ENCODE assay signal across 20 mouse cellular contexts in genomic region chr17:67976465-67976864, GRCm38 (mm10). TPM values are rescaled to one million over a fixed set of nuclear protein-coding genes. Genes with fewer than 3 reads are reported as not detected.
A peak's percentile ranks its signal among the peaks of the same experiment; 100 is the strongest.
DNase-seq lines count a peak whose midpoint lies in the region; ATAC-seq and TF ChIP-seq lines count a peak whose summit lies in the region.
"Had no signal": no experiment of that assay in that cellular context is flagged by ENCODE, and none has a peak within 500 bp of the region (broad histone marks: within the 10 kb centered on the region; RNA-seq: fewer than 3 reads in every experiment).

No protein-coding gene starts in this region.

- DNase-seq in heart, adult 8-10 months (ENCODE audit: low spot score), result peak; percentile 20
- DNase-seq in heart, postnatal 36 days, result no peak
- no peak for DNase-seq in lung, embryonic 14.5 days
- no peak for DNase-seq in lung, postnatal 36 days
- DNase-seq in frontal cortex, postnatal 36 days (ENCODE audit: low spot score in 2 of 2), result no peak
- no peak for DNase-seq in cerebellum, adult 8-10 months
- DNase-seq: cerebellum, adult 2 months; heart, postnatal 14 days; lung, postnatal 14 days; right cerebral cortex, postnatal 4 days; thymus, postnatal 25 days had no signal

- peak overlapping the region; percentile 30; the same call in 1 of the 2 replicates for H3K27ac ChIP-seq in lung, embryonic 14.5 days (ENCODE audit: low read depth)
- H3K27ac ChIP-seq in brown adipose tissue, adult 24 weeks (replicated peaks; ENCODE audit: low read depth, low read length), result peak overlapping the region; percentile 75
- H3K27ac ChIP-seq in intestine, embryonic 16.5 days (ENCODE audit: low read length), result 0 out of 2 replicates have a peak overlapping the region, but pooled peaks have one; percentile 24
- H3K27ac ChIP-seq: forebrain, embryonic 13.5 days; hindbrain, postnatal 0 days; layer of hippocampus, adult 2 months; midbrain, embryonic 12.5 days had no signal

- H3K27me3 ChIP-seq in lung, embryonic 14.5 days (ENCODE audit: insufficient read depth, low read length), result no peaks in the 10 kb centered on the region
- H3K27me3 ChIP-seq in intestine, embryonic 16.5 days (replicated peaks; ENCODE audit: control insufficient read depth, insufficient read depth, low read length), result no peaks in the 10 kb centered on the region
- H3K27me3 ChIP-seq: forebrain, embryonic 13.5 days; midbrain, embryonic 12.5 days; Patski had no signal

- peaks cover 41% of the 10 kb centered on the region for H3K4me1 ChIP-seq in lung, embryonic 14.5 days (ENCODE audit: insufficient read depth)
- peaks cover 15% of the 10 kb centered on the region for H3K4me1 ChIP-seq in brown adipose tissue, adult 24 weeks (ENCODE audit: control insufficient read depth, insufficient read depth, insufficient read length, low read length)
- peaks cover 16% of the 10 kb centered on the region for H3K4me1 ChIP-seq in intestine, embryonic 16.5 days (ENCODE audit: control insufficient read depth, insufficient read depth, low read length)
- H3K4me1 ChIP-seq: forebrain, embryonic 13.5 days had no signal

- 0 out of 2 replicates have a peak, but pooled peaks have one; percentile 29 for ATAC-seq in lung, embryonic 14.5 days (ENCODE audit: insufficient read depth)
- ATAC-seq in intestine, embryonic 16.5 days, result peak; percentile 78
- ATAC-seq: activated CD4-positive, CD25-positive, alpha-beta regulatory T cell, adult 4 months; forebrain, embryonic 13.5 days; hindbrain, postnatal 0 days; Patski had no signal

- peaks cover 5% of the 10 kb centered on the region; the same call in 1 of the 2 replicates for H3K36me3 ChIP-seq in lung, embryonic 14.5 days (ENCODE audit: insufficient read depth)
- no peaks in the 10 kb centered on the region for H3K36me3 ChIP-seq in intestine, embryonic 16.5 days (ENCODE audit: control insufficient read depth, insufficient read depth, low read length)
- H3K36me3 ChIP-seq: midbrain, embryonic 12.5 days had no signal

- H3K4me2 ChIP-seq in lung, embryonic 14.5 days, result no peak overlapping the region
- no peak overlapping the region for H3K4me2 ChIP-seq in intestine, embryonic 16.5 days (ENCODE audit: low read depth, low read length)
- H3K4me2 ChIP-seq: forebrain, embryonic 13.5 days; liver, embryonic 11.5 days; midbrain, embryonic 12.5 days had no signal

- 45% methylated on average over 2 of the region's 2 CpGs for WGBS in lung, embryonic 14.5 days
- WGBS in intestine, embryonic 16.5 days, result 39% methylated on average over 2 of the region's 2 CpGs

- no peak overlapping the region for H3K4me3 ChIP-seq in lung, embryonic 14.5 days (ENCODE audit: low read depth, low read length)
- H3K4me3 ChIP-seq in brown adipose tissue, adult 24 weeks (ENCODE audit: insufficient read depth, low read depth, low read length), result no peak overlapping the region
- H3K4me3 ChIP-seq in intestine, embryonic 16.5 days (ENCODE audit: low read length), result no peak overlapping the region
- H3K4me3 ChIP-seq: forebrain, embryonic 13.5 days; layer of hippocampus, adult 2 months; midbrain, embryonic 12.5 days had no signal

- no peak overlapping the region for H3K9ac ChIP-seq in lung, embryonic 14.5 days
- no peak overlapping the region for H3K9ac ChIP-seq in intestine, embryonic 16.5 days (ENCODE audit: low read depth, low read length)
- H3K9ac ChIP-seq: forebrain, embryonic 13.5 days; midbrain, embryonic 12.5 days had no signal

- no peak for TF ChIP-seq CTCF in lung, embryonic 14.5 days (IDR thresholded peaks at IDR 0.05; ENCODE audit: low read depth)

- intact Hi-C loops in heart, postnatal 36 days (cut with DNase I), result no loop called here

- no peaks in the 10 kb centered on the region for H3K9me3 ChIP-seq in lung, embryonic 14.5 days (ENCODE audit: low read depth, low read length)
- no peaks in the 10 kb centered on the region for H3K9me3 ChIP-seq in intestine, embryonic 16.5 days (ENCODE audit: control insufficient read depth, low read length)
- H3K9me3 ChIP-seq: forebrain, embryonic 13.5 days; midbrain, embryonic 12.5 days had no signal

RNA-seq across cellular contexts. Expression of gene Arhgap28, which starts 27.5 kb away (rescaled TPM):
- 1 to 10 TPM; 1.3 to 2.4 (median 2.0) TPM for total RNA-seq in heart, adult 8-10 months (2022)
- 1 to 10 TPM; 2.0 to 3.7 TPM for total RNA-seq in heart, postnatal 36 days (2021)
- polyA plus RNA-seq in lung, embryonic 14.5 days (2014; fragmentation: Nextera tagmentation; extraction: Ambion mirVana), result 70.4 and 71.4 TPM in 2 replicates
- polyA plus RNA-seq in brown adipose tissue, adult 24 weeks (2012; ENCODE audit: insufficient read depth, insufficient read length, missing spikeins), result 0.83 and 1.0 TPM in 2 replicates
- polyA plus RNA-seq in intestine, embryonic 16.5 days (2015; fragmentation: Nextera tagmentation; extraction: Ambion mirVana), result 12.7 and 13.1 TPM in 2 replicates

Comparison
In these comparisons a context has a peak if more than half of its experiments do, and no peak if none do; other contexts are left out.
1. H3K27ac ChIP-seq: peak in every context shown above with its lines; median percentile 75 in brown adipose tissue, adult 24 weeks; 30 in lung, embryonic 14.5 days; 24 in intestine, embryonic 16.5 days.